Mouse (Mus musculus) layer of hippocampus, adult 18-20 months (tissue): ENCODE data around the gene Megf11. TPM values are rescaled to one million over a fixed set of nuclear protein-coding genes. Genes with fewer than 3 reads are reported as not detected.
A peak's percentile ranks its signal among the peaks of the same experiment; 100 is the strongest.
"Not testable (repeated sequence)": the region's sequence is repeated elsewhere in the genome, so short reads cannot be mapped to it uniquely, and the experiment has no call there.

Experiments
- DNase-seq, 2 experiments: peaks; one replicate each; pipeline ENCODE4 v3.0.0; 2022; ENCODE audit warnings: low spot score in 2 of 2
- total RNA-seq, 2 experiments: library from RNA; stranded (reverse); gene quantifications; 2 replicates each; pipeline ENCODE4 v1.2.3; 2021

Gene Megf11
- total RNA-seq, 2 experiments from 2014 or later: 12.7 to 14.3 TPM

GRCm38 (mm10) chr9:64644129-64644528 lies 258.7 kb downstream of the Megf11 start:
- DNase-seq: no peak

GRCm38 (mm10) chr9:64645462-64645861 lies 260.0 kb downstream of the Megf11 start:
- no peak for DNase-seq

GRCm38 (mm10) chr9:64649393-64649792 lies 264.0 kb downstream of the Megf11 start:
- no peak for DNase-seq

- no peak for DNase-seq
Observed at GRCm38 (mm10) chr9:64649892-64650291, 264.5 kb downstream of the Megf11 start.

- DNase-seq: no peak
Observed at GRCm38 (mm10) chr9:64651181-64651580, 265.8 kb downstream of the Megf11 start.

GRCm38 (mm10) chr9:64651689-64652088 lies 266.3 kb downstream of the Megf11 start:
- DNase-seq: no peak

- DNase-seq: no peak
Observed at GRCm38 (mm10) chr9:64652138-64652537, 266.7 kb downstream of the Megf11 start.

GRCm38 (mm10) chr9:64652841-64653361 lies 267.5 kb downstream of the Megf11 start:
- DNase-seq: no peak

GRCm38 (mm10) chr9:64654723-64655122 lies 269.3 kb downstream of the Megf11 start:
- DNase-seq: no peak

- DNase-seq: no peak
Observed at GRCm38 (mm10) chr9:64656613-64657012, 271.2 kb downstream of the Megf11 start.

- no peak for DNase-seq
Observed at GRCm38 (mm10) chr9:64660222-64660621, 274.8 kb downstream of the Megf11 start.

GRCm38 (mm10) chr9:64664612-64665011 lies 279.2 kb downstream of the Megf11 start:
- no peak for DNase-seq

GRCm38 (mm10) chr9:64666549-64666948 lies 281.1 kb downstream of the Megf11 start:
- DNase-seq: no peak

- no peak for DNase-seq
Observed at GRCm38 (mm10) chr9:64667513-64667912, 282.1 kb downstream of the Megf11 start.

GRCm38 (mm10) chr9:64668001-64668400 lies 282.6 kb downstream of the Megf11 start:
- DNase-seq: no peak

- not testable (repeated sequence) for DNase-seq
Observed at GRCm38 (mm10) chr9:64671341-64672319, 286.2 kb downstream of the Megf11 start.

- DNase-seq: no peak
Observed at GRCm38 (mm10) chr9:64687122-64688014, 301.9 kb downstream of the Megf11 start.

GRCm38 (mm10) chr9:64688015-64688394 lies 302.6 kb downstream of the Megf11 start:
- DNase-seq: no peak

GRCm38 (mm10) chr9:64690771-64691170 lies 305.3 kb downstream of the Megf11 start:
- DNase-seq: no peak

- DNase-seq: peak in 1 of 2 experiments; percentile 45
Observed at GRCm38 (mm10) chr9:64691176-64691575, 305.8 kb downstream of the Megf11 start.

- DNase-seq: no peak
Observed at GRCm38 (mm10) chr9:64693094-64693493, 307.7 kb downstream of the Megf11 start.
